Mouse (Mus musculus): ENCODE data around the gene Ispd.
"Not testable (repeated sequence)": the region's sequence is repeated elsewhere in the genome, so short reads cannot be mapped to it uniquely, and the experiment has no call there.

GRCm38 (mm10) chr12:36376391-36376790 lies 4.9 kb upstream of the Ispd start:
- not testable (repeated sequence) for TF ChIP-seq CTCF, EP300 (IDR thresholded peaks at IDR 0.05)

All from lung, postnatal 0 days (tissue).